Mouse (Mus musculus) forebrain, embryonic 11.5 days (tissue): ENCODE results near the gene Aldoc. TPM values are rescaled to one million over a fixed set of nuclear protein-coding genes. Genes with fewer than 3 reads are reported as not detected.

Source experiments
- ATAC-seq: fragments of 200-750 bp; cut with Nextera tagmentation; replicated peaks from 2 replicates; pipeline ENCODE4 v1.8.0; 2017; ENCODE audit warnings: moderate TSS enrichment; ENCODE audit not compliant: low FRiP score
- DNase-seq: peaks from one replicate; pipeline ENCODE4 v3.0.0-alpha.2; 2017; ENCODE audit warnings: low spot score
- H3K27ac ChIP-seq: fragments of 300-500 bp; sonication (generic); 2 replicates; pipeline ENCODE4 v1.5.1; 2014; ENCODE audit warnings: low read depth, low read length
- H3K27me3 ChIP-seq: fragments of 300-500 bp; sonication (generic); 2 replicates; pipeline ENCODE4 v1.6.1; 2014; ENCODE audit warnings: mild to moderate bottlenecking, low read length, mixed read lengths; ENCODE audit not compliant: control insufficient read depth, insufficient read depth
- H3K36me3 ChIP-seq: fragments of 300-500 bp; sonication (generic); 2 replicates; pipeline ENCODE4 v1.6.1; 2014; ENCODE audit warnings: mild to moderate bottlenecking, low read length, moderate library complexity, mixed read lengths; ENCODE audit not compliant: control insufficient read depth, insufficient read depth
- H3K4me1 ChIP-seq: fragments of 300-500 bp; sonication (generic); replicated peaks from 2 replicates; pipeline ENCODE4 v1.6.1; 2014; ENCODE audit warnings: low read length, mixed read lengths; ENCODE audit not compliant: control insufficient read depth, insufficient read depth
- H3K4me2 ChIP-seq: fragments of 300-500 bp; sonication (generic); 2 replicates; pipeline ENCODE4 v1.6.1; 2014; ENCODE audit warnings: low read depth, mild to moderate bottlenecking, low read length, moderate library complexity, mixed read lengths; ENCODE audit not compliant: severe bottlenecking
- H3K4me3 ChIP-seq: fragments of 300-500 bp; sonication (generic); 2 replicates; pipeline ENCODE4 v1.5.1; 2014; ENCODE audit warnings: low read depth, low read length
- H3K9ac ChIP-seq: fragments of 300-500 bp; sonication (generic); 2 replicates; pipeline ENCODE4 v1.6.1; 2014; ENCODE audit warnings: low read length
- H3K9me3 ChIP-seq: fragments of 300-500 bp; sonication (generic); 2 replicates; pipeline ENCODE4 v1.6.1; 2016; ENCODE audit warnings: low read length, mixed read lengths; ENCODE audit not compliant: control insufficient read depth
- WGBS: fragments of 180-500 bp; shearing (Covaris S2); extraction: QIAGEN DNeasy Blood & Tissue Kit; methylation state at CpG from one replicate; pipeline ENCODE4 v1.1.7; 2014; 5-methylcytosine and 5-hydroxymethylcytosine counted together
- polyA plus RNA-seq: library from polyadenylated mRNA; unstranded; fragments of >200 nt; fragmentation: Nextera tagmentation; extraction: Ambion mirVana; gene quantifications from 2 replicates; pipeline ENCODE4 v1.2.1, GENCODE M21; 2014

Gene Aldoc
- polyA plus RNA-seq, 1 experiment from 2014 or later: 3.3 TPM

DNA sequence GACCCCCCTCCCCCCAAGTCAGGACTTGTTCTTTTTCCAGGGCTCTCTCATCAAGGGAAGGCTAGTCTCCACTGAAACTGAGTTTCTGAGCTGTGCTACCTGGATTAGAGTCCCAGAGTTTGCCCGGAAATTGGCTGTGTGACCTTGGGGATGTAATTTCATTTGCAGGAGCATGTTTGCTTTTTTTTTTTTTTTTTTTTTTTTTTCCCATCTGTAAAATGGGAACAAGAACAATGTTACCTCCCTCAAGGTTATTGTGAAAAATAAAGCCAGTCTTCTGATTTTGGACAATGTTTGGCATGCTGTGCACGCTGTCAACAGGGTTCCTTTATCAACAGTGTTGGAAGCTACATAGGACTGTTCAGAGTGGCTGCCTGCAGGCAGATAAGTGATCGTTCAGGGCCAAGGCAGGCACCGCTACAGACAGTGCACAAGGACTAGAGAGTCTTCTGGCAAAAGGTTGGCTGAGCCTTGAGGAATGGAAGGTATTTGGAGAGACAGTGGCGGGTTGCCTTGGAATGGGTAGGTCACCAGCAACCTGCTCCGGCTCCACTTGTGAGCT is 21.6 kb downstream of the Aldoc start:
- ATAC-seq (no peak), DNase-seq (no peak)
- Histone ChIP-seq H3K27me3 (no peaks in the 10 kb centered on the region), H3K4me3 (peak overlapping the region; percentile 88), H3K4me2 (peak overlapping the region; percentile 81), H3K27ac (no peak overlapping the region), H3K36me3 (no peaks in the 10 kb centered on the region), H3K4me1 (peaks cover 2% of the 10 kb centered on the region; the same call in 1 of the 2 replicates), H3K9me3 (no peaks in the 10 kb centered on the region), H3K9ac (peak overlapping the region; percentile 96)
- 81% methylated on average over 6 of the region's 6 CpGs for WGBS

DNA sequence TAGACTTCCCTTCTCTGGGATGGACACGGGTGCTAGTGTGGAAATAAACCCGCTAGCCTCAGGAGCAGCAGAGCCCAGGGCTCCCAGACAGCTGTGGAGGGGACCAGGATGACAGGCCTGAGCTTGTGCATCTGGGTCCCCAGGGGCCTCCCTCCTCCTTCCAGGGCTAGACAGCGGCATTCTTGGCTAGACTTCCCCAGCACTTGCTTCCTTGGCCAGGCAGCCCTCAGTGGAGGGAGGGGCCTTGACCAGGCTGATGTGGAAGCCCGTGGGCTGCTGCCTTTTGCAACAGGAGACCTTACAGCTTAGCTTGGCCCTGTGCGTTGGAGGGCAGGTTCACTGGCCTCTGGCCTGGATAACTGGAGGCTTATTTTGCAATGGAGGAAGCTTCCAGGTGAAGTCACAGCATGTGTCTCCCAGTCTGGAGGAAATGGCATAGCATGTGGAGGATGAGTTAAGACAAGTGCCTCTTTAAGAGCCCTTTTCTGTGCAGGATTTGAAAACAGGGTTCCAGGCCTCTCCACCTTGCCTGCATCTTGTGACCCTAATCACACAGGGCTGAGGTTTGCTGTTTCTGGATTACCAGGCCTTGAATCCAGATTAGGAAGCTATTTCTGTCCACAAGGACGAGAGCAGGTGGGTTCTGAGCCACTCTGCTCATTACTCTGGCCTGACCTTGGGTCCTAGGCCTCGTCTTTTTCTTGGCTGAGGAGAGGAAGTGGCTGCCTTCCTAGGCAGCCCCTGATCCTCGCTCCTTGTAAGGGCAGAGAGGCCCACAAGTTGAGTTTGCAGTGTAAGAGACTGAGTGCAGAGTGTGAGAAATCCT is 22.3 kb downstream of the Aldoc start:
- peaks cover 2% of the 10 kb centered on the region; the same call in 1 of the 2 replicates for H3K4me1 ChIP-seq
- no peaks in the 10 kb centered on the region for H3K9me3 ChIP-seq
- H3K4me3 ChIP-seq: no peak overlapping the region
- H3K9ac ChIP-seq: peak overlapping the region; percentile 16; the same call in 1 of the 2 replicates
- ATAC-seq: no peak
- H3K36me3 ChIP-seq: no peaks in the 10 kb centered on the region
- H3K27me3 ChIP-seq: no peaks in the 10 kb centered on the region
- H3K27ac ChIP-seq: no peak overlapping the region
- DNase-seq: no peak
- 72% methylated on average over 8 of the region's 8 CpGs for WGBS
- H3K4me2 ChIP-seq: no peak overlapping the region

DNA sequence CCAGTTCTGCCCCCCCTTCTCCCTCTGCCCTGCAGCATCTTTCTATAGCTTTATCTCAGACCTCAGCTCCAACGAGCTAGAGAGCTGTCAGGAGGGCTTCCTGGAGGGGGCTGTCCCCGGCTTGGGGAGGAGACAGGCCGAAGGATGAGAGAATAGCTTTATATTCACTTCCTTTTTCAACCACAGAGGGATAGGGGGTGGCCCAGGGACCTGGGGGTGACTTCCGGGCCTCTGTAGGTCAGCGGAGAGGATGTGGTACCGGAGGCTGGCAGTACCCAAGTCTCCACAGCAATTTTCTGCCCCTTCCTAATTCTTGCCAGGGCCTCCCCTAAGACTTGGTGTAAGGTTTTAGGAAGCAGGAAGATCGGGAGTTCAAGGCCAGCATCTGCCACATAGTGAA is 23.0 kb downstream of the Aldoc start:
- no peak for ATAC-seq
- H3K9ac ChIP-seq: no peak overlapping the region

DNA sequence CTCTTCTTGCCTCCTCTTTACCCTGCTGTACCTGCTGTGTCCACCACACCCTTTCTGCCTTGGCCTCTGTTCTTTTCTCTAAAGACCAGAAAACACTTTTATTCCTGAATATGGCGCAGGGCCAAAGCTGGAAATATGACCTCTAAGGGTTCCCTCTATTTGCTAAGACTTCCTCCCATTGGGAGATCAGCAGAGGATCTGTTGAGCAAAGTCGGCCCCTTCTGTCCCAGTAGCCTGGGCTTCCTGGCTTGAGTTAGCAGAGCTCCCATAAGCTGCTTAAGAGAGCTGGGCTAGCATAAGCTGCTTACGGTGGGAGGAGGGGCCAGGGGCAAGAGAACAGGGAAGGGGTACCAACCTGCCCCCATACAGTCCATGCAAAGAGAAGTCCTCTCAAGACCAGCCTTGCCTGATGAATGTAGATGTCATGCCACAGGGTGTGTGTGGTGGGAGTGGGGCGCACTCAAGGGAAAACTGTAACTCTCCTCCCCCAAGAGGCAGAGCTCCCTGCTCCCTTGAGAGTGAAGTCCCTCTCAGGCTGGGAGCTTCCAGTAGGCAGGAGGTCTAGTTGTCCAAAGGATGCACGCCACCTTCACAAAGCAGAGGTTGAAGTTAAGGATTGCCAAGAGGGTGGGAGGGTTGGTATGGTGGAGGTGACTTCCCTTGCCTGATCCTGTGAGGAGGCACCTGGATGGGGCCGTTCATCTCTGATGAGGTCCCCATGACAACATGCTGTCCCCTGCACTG is 23.7 kb downstream of the Aldoc start:
- Histone ChIP-seq H3K9ac (no peak overlapping the region), H3K27me3 (no peaks in the 10 kb centered on the region), H3K4me2 (no peak overlapping the region)

More for the DNA sequence above, 23.0 kb downstream of the Aldoc start:
- Histone ChIP-seq H3K4me3 (no peak overlapping the region), H3K36me3 (no peaks in the 10 kb centered on the region), H3K9me3 (no peaks in the 10 kb centered on the region), H3K4me1 (peaks cover 2% of the 10 kb centered on the region; the same call in 1 of the 2 replicates), H3K27ac (no peak overlapping the region), H3K4me2 (no peak overlapping the region), H3K27me3 (no peaks in the 10 kb centered on the region)
- WGBS: 75% methylated on average over 7 of the region's 7 CpGs
- DNase-seq: no peak

DNA sequence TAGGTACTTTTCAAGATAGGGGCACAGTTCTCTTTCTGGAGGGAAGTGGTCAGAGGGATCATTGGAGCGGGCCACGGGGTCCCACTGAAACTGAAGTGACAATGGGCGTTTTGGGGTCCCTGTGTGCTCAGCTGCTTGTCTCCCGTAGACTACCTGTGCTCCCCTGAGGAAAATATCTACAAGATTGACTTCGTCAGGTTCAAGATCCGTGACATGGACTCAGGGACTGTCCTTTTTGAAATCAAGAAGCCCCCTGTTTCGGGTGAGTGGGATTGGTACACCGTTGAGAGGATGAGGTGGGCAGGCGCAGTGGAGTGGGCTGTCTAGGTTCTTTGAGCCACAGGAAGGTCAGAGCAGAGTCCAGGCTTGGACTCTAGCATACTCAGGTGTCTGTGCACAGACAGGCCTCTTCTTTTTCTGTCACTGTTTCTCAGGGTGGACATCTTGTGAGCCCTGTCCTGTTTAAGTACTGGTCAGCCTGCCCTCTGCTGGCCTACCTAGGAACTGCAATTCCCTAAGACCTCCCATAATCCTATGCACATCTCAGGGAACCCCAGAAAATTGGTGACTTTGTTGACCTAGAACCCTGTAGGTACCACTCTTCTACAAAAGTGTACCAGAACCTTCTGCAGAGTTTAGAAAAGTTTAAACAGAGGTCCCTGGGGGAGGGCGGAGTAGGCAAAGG is 24.4 kb downstream of the Aldoc start:
- no peak for ATAC-seq
- H3K9ac ChIP-seq: no peak overlapping the region
- no peak overlapping the region for H3K4me3 ChIP-seq
- H3K27ac ChIP-seq: no peak overlapping the region
- no peaks in the 10 kb centered on the region for H3K27me3 ChIP-seq
- DNase-seq: peak; percentile 80
- H3K36me3 ChIP-seq: no peaks in the 10 kb centered on the region
- no peak overlapping the region for H3K4me2 ChIP-seq
- peaks cover 2% of the 10 kb centered on the region; the same call in 1 of the 2 replicates for H3K4me1 ChIP-seq
- WGBS: 89% methylated on average over 10 of the region's 10 CpGs
- no peaks in the 10 kb centered on the region for H3K9me3 ChIP-seq

More for the DNA sequence above, 23.7 kb downstream of the Aldoc start:
- no peaks in the 10 kb centered on the region for H3K36me3 ChIP-seq
- H3K27ac ChIP-seq: no peak overlapping the region; the same call in 1 of the 2 replicates
- H3K9me3 ChIP-seq: no peaks in the 10 kb centered on the region
- no peak overlapping the region for H3K4me3 ChIP-seq
- H3K4me1 ChIP-seq: peaks cover 2% of the 10 kb centered on the region; the same call in 1 of the 2 replicates
- WGBS: 70% methylated on average over 6 of the region's 6 CpGs
- DNase-seq (no peak), ATAC-seq (no peak)

DNA sequence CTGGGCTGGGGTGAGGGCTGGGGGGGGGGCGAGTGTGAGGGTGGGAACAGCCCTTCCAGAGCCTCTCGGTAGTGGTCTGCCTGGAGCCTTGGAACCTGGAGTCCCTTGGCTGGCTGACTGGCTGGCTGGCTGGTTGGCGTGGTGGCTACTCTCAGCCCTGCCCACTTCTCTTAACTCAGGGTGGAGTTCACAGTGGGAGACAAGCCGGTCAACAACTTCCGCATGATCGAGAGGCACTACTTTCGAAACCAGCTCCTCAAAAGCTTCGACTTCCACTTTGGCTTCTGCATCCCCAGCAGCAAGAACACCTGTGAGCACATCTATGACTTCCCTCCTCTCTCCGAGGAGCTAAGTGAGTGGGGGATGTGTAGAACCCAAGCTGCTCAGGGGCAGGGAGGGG is 25.1 kb downstream of the Aldoc start:
- DNase-seq (no peak), ATAC-seq (no peak)
- no peaks in the 10 kb centered on the region for H3K27me3 ChIP-seq
- H3K27ac ChIP-seq: no peak overlapping the region
- H3K4me3 ChIP-seq: no peak overlapping the region
- peaks cover 2% of the 10 kb centered on the region; the same call in 1 of the 2 replicates for H3K4me1 ChIP-seq
- WGBS: 87% methylated on average over 9 of the region's 9 CpGs
- no peaks in the 10 kb centered on the region for H3K9me3 ChIP-seq
- no peaks in the 10 kb centered on the region for H3K36me3 ChIP-seq
- H3K4me2 ChIP-seq: no peak overlapping the region
- no peak overlapping the region for H3K9ac ChIP-seq

DNA sequence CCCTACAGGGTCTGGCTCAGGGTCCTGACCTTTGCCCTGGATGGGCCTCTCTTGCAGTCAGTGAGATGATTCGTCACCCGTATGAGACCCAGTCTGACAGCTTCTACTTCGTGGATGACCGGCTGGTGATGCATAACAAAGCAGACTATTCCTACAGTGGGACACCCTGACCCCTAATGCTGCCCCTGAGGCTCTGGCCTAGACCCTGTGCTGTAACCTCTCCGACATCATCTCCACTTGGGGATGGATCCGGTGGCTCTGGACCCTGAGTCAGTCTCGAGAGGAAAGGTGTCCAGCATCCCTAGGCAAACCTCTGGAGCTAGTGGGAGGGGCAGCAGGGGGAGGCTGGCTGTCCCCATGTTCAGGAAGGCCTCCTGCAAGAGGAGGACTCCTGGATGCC is 25.7 kb downstream of the Aldoc start:
- H3K4me3 ChIP-seq: no peak overlapping the region
- 0 out of 2 replicates have a peak, but pooled peaks cover 2% of the 10 kb centered on the region for H3K4me1 ChIP-seq
- H3K27me3 ChIP-seq: no peaks in the 10 kb centered on the region
- no peaks in the 10 kb centered on the region for H3K9me3 ChIP-seq
- no peak overlapping the region for H3K4me2 ChIP-seq
- ATAC-seq (no peak), DNase-seq (no peak)
- no peak overlapping the region for H3K27ac ChIP-seq
- H3K9ac ChIP-seq: no peak overlapping the region
- no peaks in the 10 kb centered on the region for H3K36me3 ChIP-seq
- WGBS: 77% methylated on average over 7 of the region's 7 CpGs
